Mouse (Mus musculus) heart, postnatal 0 days (tissue): Measurements from ENCODE around the gene Cgnl1.

Experiments
- CTCF ChIP-seq: IDR thresholded peaks from 2 replicates; pipeline ENCODE4 v1.5.1; 2016; ENCODE audit warnings: antibody characterized with exemption, control low read depth, low read depth
- EP300 ChIP-seq: IDR thresholded peaks from 2 replicates; pipeline ENCODE4 v1.6.1; 2016; ENCODE audit warnings: antibody characterized with exemption, low read depth

DNA sequence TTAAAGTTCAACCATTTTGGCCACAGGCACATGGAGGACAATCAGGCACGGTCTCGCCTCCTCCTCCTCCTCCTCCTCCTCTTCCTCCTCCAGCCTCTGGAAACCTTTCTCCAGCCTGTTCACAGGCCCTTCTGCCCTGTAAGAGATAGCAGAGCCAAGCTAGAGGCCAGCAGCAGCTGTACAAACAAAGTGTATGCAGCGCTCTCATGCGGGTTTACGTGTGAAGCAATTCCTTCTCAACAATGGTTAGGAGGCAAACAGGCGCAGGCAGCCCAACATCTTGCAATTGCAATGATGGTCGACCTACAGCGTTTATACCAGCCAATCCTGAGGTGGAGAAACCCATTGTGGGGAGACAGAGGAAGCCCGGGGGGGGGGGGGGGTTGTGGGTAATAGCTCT, 110.9 kb downstream of the Cgnl1 start:
- TF ChIP-seq CTCF (no peak), EP300 (no peak)
